Mouse (Mus musculus) layer of hippocampus, postnatal 25 days (tissue): ENCODE results near the gene Mtrr. TPM values are rescaled to one million over a fixed set of nuclear protein-coding genes. Genes with fewer than 3 reads are reported as not detected.
"Not testable (repeated sequence)": the region's sequence is repeated elsewhere in the genome, so short reads cannot be mapped to it uniquely, and the experiment has no call there.

Experiments used
- DNase-seq, 2 experiments: peaks; one replicate each; pipeline ENCODE4 v3.0.0; 2022; ENCODE audit warnings: mixed read lengths in 2 of 2, low spot score in 1 of 2; ENCODE audit errors: extremely low spot score in 1 of 2
- total RNA-seq, 2 experiments: library from RNA; stranded (reverse); gene quantifications; 2 replicates each; pipeline ENCODE4 v1.2.3; 2021

Gene Mtrr
- total RNA-seq, 2 experiments from 2014 or later, result 23.3 to 28.3 TPM

- DNase-seq, result peak; percentile 53 to 70
Measured at GRCm38 (mm10) chr13:68569589-68570336, 12.2 kb downstream of the Mtrr start.

- no peak for DNase-seq
Measured at GRCm38 (mm10) chr13:68568548-68568947, 13.4 kb downstream of the Mtrr start.

GRCm38 (mm10) chr13:68568110-68568509 lies 13.8 kb downstream of the Mtrr start:
- DNase-seq, result no peak

- DNase-seq, result not testable (repeated sequence)
Measured at GRCm38 (mm10) chr13:68553391-68553790, 28.6 kb downstream of the Mtrr start.

Other genes with a start within 250 kb of the Mtrr start
- 10 to 100 TPM; 15.0 to 21.1 TPM for gene Fastkd3, start 85 bp upstream of the Mtrr start, total RNA-seq
- gene 1700001L19Rik, start 15.3 kb upstream of the Mtrr start, total RNA-seq, result 10 to 100 TPM; 14.1 to 14.3 TPM